Mouse (Mus musculus) liver, postnatal 0 days (tissue): Measurements from ENCODE around the gene Smco4.

Experiments
- CTCF ChIP-seq: sonication (generic); IDR thresholded peaks from 2 replicates; pipeline ENCODE4 v1.5.1; 2016; ENCODE audit warnings: antibody characterized with exemption, low read depth
- EP300 ChIP-seq: IDR thresholded peaks from 2 replicates; pipeline ENCODE4 v1.6.1; 2016; ENCODE audit warnings: antibody characterized with exemption, low read depth, mild to moderate bottlenecking

DNA sequence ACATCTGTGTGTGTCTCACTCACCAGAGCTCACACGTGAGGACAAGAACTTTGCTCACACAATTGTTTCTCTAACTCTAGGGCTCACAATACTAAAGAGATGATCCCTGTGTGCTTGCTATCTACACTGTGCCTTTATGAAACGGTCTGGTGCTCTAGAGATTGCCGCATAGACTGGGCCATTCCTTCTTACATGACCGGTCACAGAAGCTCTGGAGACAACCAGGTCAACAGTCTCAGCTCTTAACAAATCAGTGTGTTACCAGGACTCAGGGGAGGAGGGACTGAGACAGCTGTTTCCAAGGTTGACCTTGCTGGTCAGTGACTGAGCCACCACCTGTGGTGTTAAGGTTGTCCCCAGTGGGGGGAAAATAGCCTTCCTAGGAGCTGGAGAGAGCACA lies 1.5 kb upstream of the Smco4 start:
- TF ChIP-seq CTCF (no peak), EP300 (no peak)
